Mouse (Mus musculus): Measurements from ENCODE around the gene Timp3. TPM values are rescaled to one million over a fixed set of nuclear protein-coding genes. Genes with fewer than 3 reads are reported as not detected.

Gene Timp3
- polyA plus RNA-seq, 1 experiment from 2014 or later: 114 TPM

- peak; percentile 29; the same call in 1 of the 2 replicates for ATAC-seq (ENCODE audit: low FRiP score, low TSS enrichment)
- Histone ChIP-seq H3K9ac (replicated peaks; ENCODE audit: low read length) (no peak overlapping the region), H3K27me3 (ENCODE audit: insufficient read depth, low read length) (no peaks in the 10 kb centered on the region), H3K27ac (ENCODE audit: low read length) (no peak overlapping the region), H3K4me2 (replicated peaks; ENCODE audit: low read depth, low read length) (no peak overlapping the region), H3K4me3 (ENCODE audit: low read length) (no peak overlapping the region), H3K36me3 (ENCODE audit: insufficient read depth, low read length) (peaks cover 16% of the 10 kb centered on the region; the same call in 1 of the 2 replicates), H3K9me3 (ENCODE audit: low read length) (no peaks in the 10 kb centered on the region), H3K4me1 (ENCODE audit: insufficient read depth, low read length) (peaks cover 39% of the 10 kb centered on the region)
- WGBS: 46% methylated on average over 2 of the region's 2 CpGs
Observed at GRCm38 (mm10) chr10:86339649-86340379, 39.6 kb downstream of the Timp3 start.

DNA sequence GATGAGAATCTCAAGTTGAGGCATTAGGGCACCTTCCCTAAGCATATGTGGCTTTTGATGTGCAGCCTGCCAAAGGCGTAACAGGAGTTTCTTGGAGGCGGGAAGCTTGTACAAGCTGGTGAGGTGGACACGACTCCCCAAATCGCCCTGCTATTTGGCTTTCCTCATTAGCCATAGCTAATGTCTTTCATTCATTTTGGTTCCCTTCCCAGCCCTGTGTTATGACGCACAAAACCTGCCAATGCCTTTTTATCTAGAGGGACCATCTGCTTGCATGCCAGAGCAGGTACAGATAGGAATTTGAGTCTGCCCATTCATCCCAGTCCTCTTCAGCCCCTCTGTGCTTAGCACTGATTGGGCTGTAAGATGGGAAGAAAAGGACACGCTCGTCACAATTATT lies 40.2 kb downstream of the Timp3 start:
- Histone ChIP-seq H3K27me3 (ENCODE audit: insufficient read depth, low read length) (no peaks in the 10 kb centered on the region), H3K9ac (replicated peaks; ENCODE audit: low read length) (no peak overlapping the region), H3K4me2 (replicated peaks; ENCODE audit: low read depth, low read length) (no peak overlapping the region), H3K36me3 (ENCODE audit: insufficient read depth, low read length) (peaks cover 18% of the 10 kb centered on the region; the same call in 1 of the 2 replicates), H3K27ac (ENCODE audit: low read length) (no peak overlapping the region), H3K4me1 (ENCODE audit: insufficient read depth, low read length) (peaks cover 33% of the 10 kb centered on the region), H3K9me3 (ENCODE audit: low read length) (no peaks in the 10 kb centered on the region), H3K4me3 (ENCODE audit: low read length) (no peak overlapping the region)
- ATAC-seq (ENCODE audit: low FRiP score, low TSS enrichment): no peak
- WGBS: 85% methylated on average over 7 of the region's 7 CpGs

DNA sequence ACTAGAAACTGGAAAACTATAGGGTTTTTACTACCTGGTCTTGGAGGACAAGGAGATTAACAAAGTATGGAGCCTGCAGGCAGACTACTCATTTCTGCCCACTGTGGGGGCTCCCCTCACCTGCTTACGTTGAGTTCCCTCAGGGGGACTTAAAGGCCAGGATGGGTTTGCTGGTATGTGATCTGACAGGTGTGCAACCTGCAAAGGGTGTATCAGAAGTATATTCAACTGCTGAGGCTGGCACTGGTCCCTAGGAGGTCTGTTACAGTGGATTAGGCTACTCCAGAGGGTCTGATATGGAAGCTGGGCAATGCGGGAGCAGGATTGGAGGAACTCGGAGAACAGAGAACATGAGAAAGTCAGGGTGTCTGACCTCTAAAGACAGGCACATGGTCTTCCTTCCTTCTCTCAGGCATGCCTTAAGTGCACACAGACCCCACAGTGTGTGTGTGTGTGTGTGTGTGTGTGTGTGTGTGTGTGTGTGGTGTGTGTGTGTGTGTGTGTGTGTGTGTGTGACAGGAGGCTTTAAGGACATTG lies 40.9 kb downstream of the Timp3 start:
- Histone ChIP-seq H3K4me1 (ENCODE audit: insufficient read depth, low read length) (peaks cover 32% of the 10 kb centered on the region), H3K4me3 (ENCODE audit: low read length) (no peak overlapping the region), H3K9me3 (ENCODE audit: low read length) (no peaks in the 10 kb centered on the region), H3K9ac (replicated peaks; ENCODE audit: low read length) (no peak overlapping the region), H3K27me3 (ENCODE audit: insufficient read depth, low read length) (no peaks in the 10 kb centered on the region), H3K4me2 (replicated peaks; ENCODE audit: low read depth, low read length) (no peak overlapping the region), H3K27ac (ENCODE audit: low read length) (peak overlapping the region; percentile 26; the same call in 1 of the 2 replicates), H3K36me3 (ENCODE audit: insufficient read depth, low read length) (peaks cover 24% of the 10 kb centered on the region)
- ATAC-seq (ENCODE audit: low FRiP score, low TSS enrichment): no peak
- 78% methylated on average over 3 of the region's 3 CpGs for WGBS

DNA sequence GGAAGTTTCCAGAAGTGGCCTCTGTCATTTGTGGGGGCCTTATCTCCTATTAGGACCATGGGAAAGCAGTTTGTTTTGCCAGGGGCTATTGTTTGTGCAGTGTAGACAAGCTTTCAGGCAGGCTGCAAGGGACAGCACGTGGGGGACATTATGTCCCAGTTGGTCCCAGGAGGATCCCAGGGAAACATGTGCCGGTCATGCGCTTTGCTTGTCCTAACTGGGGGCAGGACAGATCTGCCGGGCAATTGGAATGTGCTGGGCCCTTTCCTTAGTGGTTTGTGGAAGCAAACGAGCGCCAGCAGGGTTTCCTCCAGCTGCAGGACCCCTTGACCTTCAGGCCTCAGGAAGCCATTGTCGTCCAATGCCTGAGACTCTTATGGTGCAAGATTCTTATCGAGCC lies 41.4 kb downstream of the Timp3 start:
- WGBS: 45% methylated on average over 8 of the region's 8 CpGs
- Histone ChIP-seq H3K9me3 (ENCODE audit: low read length) (no peaks in the 10 kb centered on the region), H3K9ac (replicated peaks; ENCODE audit: low read length) (no peak overlapping the region), H3K36me3 (ENCODE audit: insufficient read depth, low read length) (peaks cover 28% of the 10 kb centered on the region), H3K27me3 (ENCODE audit: insufficient read depth, low read length) (no peaks in the 10 kb centered on the region), H3K27ac (ENCODE audit: low read length) (0 out of 2 replicates have a peak overlapping the region, but pooled peaks have one; percentile 30), H3K4me2 (replicated peaks; ENCODE audit: low read depth, low read length) (no peak overlapping the region), H3K4me3 (ENCODE audit: low read length) (no peak overlapping the region), H3K4me1 (ENCODE audit: insufficient read depth, low read length) (peaks cover 36% of the 10 kb centered on the region)
- no peak for ATAC-seq (ENCODE audit: low FRiP score, low TSS enrichment)

- Histone ChIP-seq H3K27me3 (ENCODE audit: insufficient read depth, low read length) (no peaks in the 10 kb centered on the region), H3K9ac (replicated peaks; ENCODE audit: low read length) (no peak overlapping the region), H3K4me3 (ENCODE audit: low read length) (no peak overlapping the region), H3K9me3 (ENCODE audit: low read length) (no peaks in the 10 kb centered on the region), H3K27ac (ENCODE audit: low read length) (no peak overlapping the region), H3K4me1 (ENCODE audit: insufficient read depth, low read length) (peaks cover 36% of the 10 kb centered on the region), H3K36me3 (ENCODE audit: insufficient read depth, low read length) (peaks cover 31% of the 10 kb centered on the region), H3K4me2 (replicated peaks; ENCODE audit: low read depth, low read length) (no peak overlapping the region)
- 84% methylated on average over 4 of the region's 4 CpGs for WGBS
- ATAC-seq (ENCODE audit: low FRiP score, low TSS enrichment): no peak
Observed at GRCm38 (mm10) chr10:86342151-86342550, 42.0 kb downstream of the Timp3 start.

DNA sequence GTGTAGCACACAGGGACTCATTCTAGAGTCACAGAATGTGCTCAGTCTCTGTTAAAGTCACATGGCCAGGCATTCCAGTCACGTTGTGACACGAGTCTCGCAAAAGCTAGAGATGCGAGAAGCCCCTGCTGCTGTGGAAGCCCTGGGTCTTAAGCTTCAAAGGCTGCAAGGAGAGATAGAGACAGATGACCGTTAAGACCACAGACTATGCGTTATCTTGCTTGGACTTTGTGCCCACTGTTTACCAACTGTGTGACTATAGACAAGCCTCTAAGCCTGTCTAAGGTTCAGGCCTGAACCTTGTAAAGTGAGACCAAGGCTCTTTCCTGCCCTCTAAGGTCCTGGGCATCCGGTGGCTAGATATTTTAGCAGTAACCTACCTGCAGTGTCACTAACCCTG lies 42.5 kb downstream of the Timp3 start:
- Histone ChIP-seq H3K9ac (replicated peaks; ENCODE audit: low read length) (no peak overlapping the region), H3K9me3 (ENCODE audit: low read length) (no peaks in the 10 kb centered on the region), H3K27ac (ENCODE audit: low read length) (no peak overlapping the region), H3K4me3 (ENCODE audit: low read length) (no peak overlapping the region), H3K36me3 (ENCODE audit: insufficient read depth, low read length) (peaks cover 35% of the 10 kb centered on the region), H3K4me2 (replicated peaks; ENCODE audit: low read depth, low read length) (no peak overlapping the region), H3K27me3 (ENCODE audit: insufficient read depth, low read length) (no peaks in the 10 kb centered on the region), H3K4me1 (ENCODE audit: insufficient read depth, low read length) (peaks cover 36% of the 10 kb centered on the region)
- ATAC-seq (ENCODE audit: low FRiP score, low TSS enrichment): no peak
- 75% methylated on average over 7 of the region's 7 CpGs for WGBS

DNA sequence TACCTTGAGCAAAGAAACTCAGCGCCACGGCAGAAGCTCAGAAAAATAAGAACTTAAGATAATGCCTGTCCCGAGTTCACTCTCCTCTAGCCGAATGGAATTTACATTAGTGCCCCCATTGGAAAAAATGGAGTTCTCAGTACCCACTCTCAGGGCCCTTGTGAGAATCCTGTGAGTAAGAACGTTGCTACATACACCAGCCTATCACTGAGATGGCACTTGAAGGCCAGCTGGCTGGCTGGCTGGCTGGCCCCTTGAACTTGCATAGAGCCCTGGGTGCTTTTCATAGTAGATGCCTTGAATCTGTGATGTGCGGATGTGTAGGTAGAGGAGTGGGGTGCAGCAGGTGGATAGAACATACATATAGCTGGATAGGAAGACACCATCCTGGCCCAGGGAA lies 43.2 kb downstream of the Timp3 start:
- no peak for ATAC-seq (ENCODE audit: low FRiP score, low TSS enrichment)
- 94% methylated on average over 6 of the region's 6 CpGs for WGBS
- peaks cover 34% of the 10 kb centered on the region for H3K4me1 ChIP-seq (ENCODE audit: insufficient read depth, low read length)
- no peak overlapping the region for H3K27ac ChIP-seq (ENCODE audit: low read length)
- H3K9ac ChIP-seq (replicated peaks; ENCODE audit: low read length): no peak overlapping the region
- no peak overlapping the region for H3K4me2 ChIP-seq (replicated peaks; ENCODE audit: low read depth, low read length)
- no peaks in the 10 kb centered on the region for H3K27me3 ChIP-seq (ENCODE audit: insufficient read depth, low read length)
- H3K9me3 ChIP-seq (ENCODE audit: low read length): no peaks in the 10 kb centered on the region
- H3K4me3 ChIP-seq (ENCODE audit: low read length): no peak overlapping the region
- H3K36me3 ChIP-seq (ENCODE audit: insufficient read depth, low read length): peaks cover 37% of the 10 kb centered on the region

- H3K9me3 ChIP-seq (ENCODE audit: low read length): no peaks in the 10 kb centered on the region
- H3K27me3 ChIP-seq (ENCODE audit: insufficient read depth, low read length): no peaks in the 10 kb centered on the region
- H3K9ac ChIP-seq (replicated peaks; ENCODE audit: low read length): no peak overlapping the region
- peaks cover 31% of the 10 kb centered on the region for H3K4me1 ChIP-seq (ENCODE audit: insufficient read depth, low read length)
- H3K4me2 ChIP-seq (replicated peaks; ENCODE audit: low read depth, low read length): no peak overlapping the region
- 94% methylated on average over 7 of the region's 7 CpGs for WGBS
- no peak for ATAC-seq (ENCODE audit: low FRiP score, low TSS enrichment)
- no peak overlapping the region for H3K4me3 ChIP-seq (ENCODE audit: low read length)
- H3K36me3 ChIP-seq (ENCODE audit: insufficient read depth, low read length): peaks cover 34% of the 10 kb centered on the region
- no peak overlapping the region for H3K27ac ChIP-seq (ENCODE audit: low read length)
Observed at GRCm38 (mm10) chr10:86343931-86344330, 43.8 kb downstream of the Timp3 start.

DNA sequence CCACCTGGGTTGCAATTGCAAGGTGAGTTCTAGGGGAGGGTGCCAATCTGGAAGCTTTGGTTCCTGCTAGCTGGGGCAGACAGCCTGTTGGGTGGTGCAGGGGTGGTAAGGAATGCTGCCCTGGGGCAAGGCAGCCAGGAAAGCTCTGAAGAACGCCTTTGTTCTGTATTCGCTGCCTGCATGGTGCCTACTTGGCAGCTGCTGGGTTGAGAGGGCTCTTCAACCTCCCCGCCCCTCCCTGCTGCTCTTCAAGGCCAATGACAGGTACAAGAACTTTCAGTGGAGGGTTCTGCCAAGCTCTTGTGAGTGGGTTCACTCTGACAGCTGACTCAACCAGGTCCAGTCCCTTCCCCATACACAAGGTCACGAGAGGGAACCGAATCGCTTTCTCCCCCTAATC lies 44.5 kb downstream of the Timp3 start:
- H3K9ac ChIP-seq (replicated peaks; ENCODE audit: low read length): no peak overlapping the region
- 87% methylated on average over 6 of the region's 6 CpGs for WGBS
- H3K9me3 ChIP-seq (ENCODE audit: low read length): no peaks in the 10 kb centered on the region
- no peaks in the 10 kb centered on the region for H3K27me3 ChIP-seq (ENCODE audit: insufficient read depth, low read length)
- H3K4me1 ChIP-seq (ENCODE audit: insufficient read depth, low read length): peaks cover 29% of the 10 kb centered on the region
- H3K4me3 ChIP-seq (ENCODE audit: low read length): no peak overlapping the region
- H3K36me3 ChIP-seq (ENCODE audit: insufficient read depth, low read length): peaks cover 34% of the 10 kb centered on the region
- no peak overlapping the region for H3K27ac ChIP-seq (ENCODE audit: low read length)
- H3K4me2 ChIP-seq (replicated peaks; ENCODE audit: low read depth, low read length): no peak overlapping the region
- no peak for ATAC-seq (ENCODE audit: low FRiP score, low TSS enrichment)

- Histone ChIP-seq H3K9ac (replicated peaks; ENCODE audit: low read length) (no peak overlapping the region), H3K27me3 (ENCODE audit: insufficient read depth, low read length) (no peaks in the 10 kb centered on the region), H3K27ac (ENCODE audit: low read length) (no peak overlapping the region), H3K36me3 (ENCODE audit: insufficient read depth, low read length) (peaks cover 39% of the 10 kb centered on the region), H3K9me3 (ENCODE audit: low read length) (no peaks in the 10 kb centered on the region), H3K4me2 (replicated peaks; ENCODE audit: low read depth, low read length) (no peak overlapping the region), H3K4me3 (ENCODE audit: low read length) (no peak overlapping the region), H3K4me1 (ENCODE audit: insufficient read depth, low read length) (peaks cover 19% of the 10 kb centered on the region)
- no peak for ATAC-seq (ENCODE audit: low FRiP score, low TSS enrichment)
- 96% methylated on average over 9 of the region's 9 CpGs for WGBS
Observed at GRCm38 (mm10) chr10:86345645-86346044, 45.5 kb downstream of the Timp3 start.
